Mouse (Mus musculus): ENCODE measurements around the gene Arpc3.

The Arpc3 gene

DNA sequence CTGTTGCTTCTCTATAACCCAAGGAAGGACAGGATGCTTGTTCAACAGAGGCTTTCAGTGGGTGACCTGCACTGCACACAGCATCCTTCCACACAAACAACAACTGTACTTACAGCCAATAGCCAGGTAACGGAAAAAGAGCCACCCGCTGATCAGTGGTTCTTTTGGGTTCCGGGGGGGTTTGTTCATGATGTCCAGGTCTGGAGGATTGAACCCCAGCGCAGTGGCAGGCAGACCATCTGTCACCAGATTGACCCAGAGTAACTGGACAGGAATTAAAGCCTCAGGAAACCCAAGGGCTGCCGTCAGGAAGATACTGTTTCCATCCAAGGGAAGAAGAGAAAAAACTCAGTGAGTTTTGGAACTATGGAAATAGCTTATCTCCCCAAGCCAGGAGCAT lies 67.7 kb downstream of the Arpc3 start:
- in situ Hi-C loops (cut with MboI; ENCODE audit: unreplicated experiment in 2 of 2): loop anchor here in 1 of 2 experiments (25.0 kb wide), 2 partner anchors 1147 to 1928 kb away; no protein-coding TSS in a partner anchor

DNA sequence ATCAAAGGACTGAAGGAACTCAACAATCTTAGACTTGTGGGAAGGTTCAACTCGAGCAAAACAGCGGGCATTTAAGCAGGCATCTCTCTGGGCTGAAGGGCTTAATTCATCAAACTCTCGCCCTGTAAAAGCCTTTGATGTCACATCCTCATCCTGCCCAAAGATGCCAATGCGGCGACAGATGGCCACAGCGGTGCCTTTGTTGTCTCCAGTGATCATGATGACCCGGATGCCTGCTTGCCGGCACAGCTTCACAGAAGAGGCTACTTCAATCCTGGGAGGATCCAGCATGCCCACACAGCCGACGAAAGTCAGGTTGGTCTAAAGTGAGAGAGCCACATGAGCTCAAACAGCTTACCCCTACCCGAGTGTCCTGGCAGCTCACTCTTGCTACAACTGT lies 69.0 kb downstream of the Arpc3 start:
- in situ Hi-C loops (cut with MboI; ENCODE audit: unreplicated experiment in 2 of 2): loop anchor here in 1 of 2 experiments (25.0 kb wide), 2 partner anchors 1148 to 1927 kb away; no protein-coding TSS in a partner anchor

DNA sequence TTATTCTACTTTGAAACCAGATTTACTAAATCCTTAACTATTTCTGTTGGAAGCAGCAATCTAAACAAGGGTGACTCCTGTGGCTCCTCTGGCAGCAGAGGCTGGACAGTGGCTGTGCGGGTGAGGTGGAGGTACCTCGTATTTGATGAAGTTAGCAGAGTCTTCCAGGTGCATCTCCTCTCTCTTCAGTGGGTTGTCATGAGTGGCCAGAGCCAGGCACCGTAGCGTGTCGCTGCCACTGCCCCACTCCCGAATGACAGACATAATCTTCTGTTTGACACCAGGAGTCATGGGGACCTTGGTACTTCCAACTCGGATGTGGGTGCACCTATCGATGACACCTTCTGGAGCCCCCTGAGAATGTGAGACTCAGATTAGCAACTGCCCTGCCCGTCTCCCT lies 69.8 kb downstream of the Arpc3 start:
- in situ Hi-C loops (cut with MboI; ENCODE audit: unreplicated experiment in 2 of 2): loop anchor here in 1 of 2 experiments (25.0 kb wide), 2 partner anchors 1149 to 1926 kb away; no protein-coding TSS in a partner anchor

Measured in v-Abl transformed pro-B cells (cell line).